Mouse (Mus musculus) G1E-ER4 (cell line): Measurements from ENCODE around the gene Ift22. TPM values are rescaled to one million over a fixed set of nuclear protein-coding genes. Genes with fewer than 3 reads are reported as not detected.

ENCODE experiments used
- GATA1 ChIP-seq: IDR thresholded peaks from one replicate; pipeline ENCODE4 v1.8.0; 2012; ENCODE audit warnings: low read length, inconsistent platforms
- polyA plus RNA-seq: library from polyadenylated mRNA; stranded (reverse); fragments of >175 nt; gene quantifications from 2 replicates; pipeline ENCODE4 v1.2.3, GENCODE M21; 2012

The Ift22 gene
- polyA plus RNA-seq: 4.9 and 6.1 TPM in 2 replicates

- no peak for TF ChIP-seq GATA1
Measured at GRCm38 (mm10) chr5:136907991-136908857, at the start of gene Ift22. Gene Ift22 (plus strand): TSS chr5:136908150.

- TF ChIP-seq GATA1: no peak
Measured at GRCm38 (mm10) chr5:136861191-136861940, 46.6 kb upstream of the Ift22 start.

- no peak for TF ChIP-seq GATA1
Measured at GRCm38 (mm10) chr5:136862806-136863205, 45.1 kb upstream of the Ift22 start.

GRCm38 (mm10) chr5:136863276-136863675 lies 44.7 kb upstream of the Ift22 start:
- no peak for TF ChIP-seq GATA1

- TF ChIP-seq GATA1: no peak
Measured at GRCm38 (mm10) chr5:136863961-136864674, 43.8 kb upstream of the Ift22 start.

- TF ChIP-seq GATA1: no peak
Measured at GRCm38 (mm10) chr5:136867706-136868105, 40.2 kb upstream of the Ift22 start.

- no peak for TF ChIP-seq GATA1
Measured at GRCm38 (mm10) chr5:136869451-136870114, 38.4 kb upstream of the Ift22 start.

GRCm38 (mm10) chr5:136872417-136872816 lies 35.5 kb upstream of the Ift22 start:
- no peak for TF ChIP-seq GATA1

GRCm38 (mm10) chr5:136874271-136874670 lies 33.7 kb upstream of the Ift22 start:
- no peak for TF ChIP-seq GATA1

- no peak for TF ChIP-seq GATA1
Measured at GRCm38 (mm10) chr5:136880101-136880500, 27.8 kb upstream of the Ift22 start.

GRCm38 (mm10) chr5:136881380-136882009 lies 26.5 kb upstream of the Ift22 start:
- no peak for TF ChIP-seq GATA1

- TF ChIP-seq GATA1: no peak
Measured at GRCm38 (mm10) chr5:136882055-136882787, 25.7 kb upstream of the Ift22 start.

GRCm38 (mm10) chr5:136882788-136883439 lies 25.0 kb upstream of the Ift22 start, which contains the start of gene Col26a1:
Gene Col26a1 (minus strand): TSS chr5:136883209.
- TF ChIP-seq GATA1: no peak

- TF ChIP-seq GATA1: no peak
Measured at GRCm38 (mm10) chr5:136886957-136887356, 21.0 kb upstream of the Ift22 start.
